Comparison of ENCODE assay signal across 8 mouse cellular contexts in genomic region chr9:53383951-53384866, GRCm38 (mm10). TPM values are rescaled to one million over a fixed set of nuclear protein-coding genes. Genes with fewer than 3 reads are reported as not detected.
A peak's percentile ranks its signal among the peaks of the same experiment; 100 is the strongest.
DNase-seq lines count a peak whose midpoint lies in the region; ATAC-seq and TF ChIP-seq lines count a peak whose summit lies in the region.

Kdelc2 (plus strand) TSS chr9:53384025.

- peak within 1 kb of the TSS; percentile 88 for H3K9ac ChIP-seq in forebrain, embryonic 11.5 days (ENCODE audit: low read length)
- peak within 1 kb of the TSS; percentile 94 for H3K9ac ChIP-seq in heart, embryonic 15.5 days
- H3K9ac ChIP-seq in liver, embryonic 13.5 days, result peak within 1 kb of the TSS; percentile 72
- peak within 1 kb of the TSS; percentile 94 for H3K9ac ChIP-seq in stomach, postnatal 0 days (ENCODE audit: low read length)

- no peaks in the 10 kb centered on the region for H3K27me3 ChIP-seq in forebrain, embryonic 11.5 days (ENCODE audit: control insufficient read depth, insufficient read depth, low read length)
- H3K27me3 ChIP-seq in heart, embryonic 15.5 days, result no peaks in the 10 kb centered on the region
- peaks cover 26% of the 10 kb centered on the region for H3K27me3 ChIP-seq in liver, embryonic 13.5 days
- H3K27me3 ChIP-seq in stomach, postnatal 0 days (ENCODE audit: control insufficient read depth, insufficient read depth, low read length), result no peaks in the 10 kb centered on the region

- peak within 1 kb of the TSS; percentile 96 for H3K4me2 ChIP-seq in forebrain, embryonic 11.5 days (ENCODE audit: low read depth, low read length, severe bottlenecking)
- peak within 1 kb of the TSS; percentile 86 for H3K4me2 ChIP-seq in heart, embryonic 15.5 days
- H3K4me2 ChIP-seq in liver, embryonic 13.5 days, result peak within 1 kb of the TSS; percentile 77
- H3K4me2 ChIP-seq in stomach, postnatal 0 days (replicated peaks; ENCODE audit: low read depth), result peak within 1 kb of the TSS; percentile 79

- WGBS in forebrain, embryonic 11.5 days, result under 1% methylated on average over 72 of the region's 75 CpGs
- WGBS in heart, embryonic 15.5 days, result under 1% methylated on average over 74 of the region's 75 CpGs
- under 1% methylated on average over 75 of the region's 75 CpGs for WGBS in liver, embryonic 13.5 days (ENCODE audit: insufficient replicate concordance)
- WGBS in stomach, postnatal 0 days, result 0% methylated on average over 63 of the region's 75 CpGs

- TF ChIP-seq EP300 in stomach, postnatal 0 days (optimal IDR thresholded peaks at IDR 0.05), result peak; percentile 90

- 0 out of 2 replicates have a peak, but pooled peaks have one; percentile 20 for TF ChIP-seq POLR2A in brain, embryonic 14.5 days (IDR thresholded peaks at IDR 0.05; ENCODE audit: borderline replicate concordance, extremely low read depth, insufficient read depth, insufficient read length, poor library complexity, severe bottlenecking)

- TF ChIP-seq CTCF in brain, embryonic 14.5 days (IDR thresholded peaks at IDR 0.05; ENCODE audit: borderline replicate concordance, extremely low read depth, insufficient read depth, insufficient read length), result no peak
- TF ChIP-seq CTCF in stomach, postnatal 0 days (IDR thresholded peaks at IDR 0.05; ENCODE audit: low read depth), result peak; percentile 67

- peak; percentile 65 for DNase-seq in CD4-positive helper T cell, adult 2 months (ENCODE audit: low read depth, low spot score)
- DNase-seq in brain, embryonic 14.5 days (ENCODE audit: low read depth), result peak; percentile 96
- DNase-seq in forebrain, embryonic 11.5 days (ENCODE audit: low spot score), result peak; percentile 87
- peak; percentile 90 for DNase-seq in kidney, postnatal 14 days
- peak; percentile 17 for DNase-seq in liver, embryonic 13.5 days
- peak; percentile 36 to 48 for DNase-seq in natural killer cell, adult 2 months (ENCODE audit: low spot score in 2 of 2)
- peak; percentile 87 for DNase-seq in stomach, postnatal 0 days (ENCODE audit: low spot score)

- H3K27ac ChIP-seq in forebrain, embryonic 11.5 days (ENCODE audit: low read depth, low read length), result peak within 1 kb of the TSS; percentile 62
- H3K27ac ChIP-seq in heart, embryonic 15.5 days, result peak within 1 kb of the TSS; percentile 98
- peak within 1 kb of the TSS; percentile 76 for H3K27ac ChIP-seq in liver, embryonic 13.5 days
- H3K27ac ChIP-seq in stomach, postnatal 0 days (replicated peaks), result peak within 1 kb of the TSS; percentile 99

- no peaks in the 10 kb centered on the region for H3K36me3 ChIP-seq in forebrain, embryonic 11.5 days (ENCODE audit: control insufficient read depth, insufficient read depth, low read length)
- no peaks in the 10 kb centered on the region for H3K36me3 ChIP-seq in heart, embryonic 15.5 days
- H3K36me3 ChIP-seq in liver, embryonic 13.5 days, result no peaks in the 10 kb centered on the region
- no peaks in the 10 kb centered on the region for H3K36me3 ChIP-seq in stomach, postnatal 0 days (ENCODE audit: control insufficient read depth, insufficient read depth, low read length)

- no peaks in the 10 kb centered on the region for H3K9me3 ChIP-seq in forebrain, embryonic 11.5 days (ENCODE audit: control insufficient read depth, low read length)
- no peaks in the 10 kb centered on the region for H3K9me3 ChIP-seq in heart, embryonic 15.5 days (replicated peaks)
- no peaks in the 10 kb centered on the region for H3K9me3 ChIP-seq in liver, embryonic 13.5 days (replicated peaks)
- H3K9me3 ChIP-seq in stomach, postnatal 0 days (ENCODE audit: control insufficient read depth, low read length), result no peaks in the 10 kb centered on the region

- ATAC-seq in forebrain, embryonic 11.5 days (replicated peaks; ENCODE audit: low FRiP score), result peak; percentile 97
- ATAC-seq in heart, embryonic 15.5 days (replicated peaks; ENCODE audit: insufficient number of reproducible peaks, insufficient read depth, low FRiP score, low read depth), result peak; percentile 94
- peak; percentile 74 for ATAC-seq in liver, embryonic 13.5 days (ENCODE audit: low read depth)
- peak; percentile 94 for ATAC-seq in stomach, postnatal 0 days (ENCODE audit: low FRiP score, low TSS enrichment)

- H3K4me1 ChIP-seq in forebrain, embryonic 11.5 days (replicated peaks; ENCODE audit: control insufficient read depth, insufficient read depth, low read length), result no peaks in the 10 kb centered on the region; the same call in 1 of the 2 replicates
- peaks cover 6% of the 10 kb centered on the region for H3K4me1 ChIP-seq in heart, embryonic 15.5 days (replicated peaks)
- H3K4me1 ChIP-seq in liver, embryonic 13.5 days (replicated peaks), result peaks cover 12% of the 10 kb centered on the region; the same call in 1 of the 2 replicates
- H3K4me1 ChIP-seq in stomach, postnatal 0 days (replicated peaks; ENCODE audit: control insufficient read depth, insufficient read depth), result no peaks in the 10 kb centered on the region

- H3K4me3 ChIP-seq in forebrain, embryonic 11.5 days (ENCODE audit: low read depth, low read length), result peak within 1 kb of the TSS; percentile 65
- peak within 1 kb of the TSS; percentile 89 for H3K4me3 ChIP-seq in heart, embryonic 15.5 days
- H3K4me3 ChIP-seq in liver, embryonic 13.5 days (replicated peaks), result peak within 1 kb of the TSS; percentile 66
- peak within 1 kb of the TSS; percentile 80 for H3K4me3 ChIP-seq in stomach, postnatal 0 days (ENCODE audit: low read depth, low read length)

RNA-seq across cellular contexts. Expression of gene Kdelc2, which starts in this region (rescaled TPM):
- 1.4 and 3.0 TPM in 2 replicates for polyA plus RNA-seq in brain, embryonic 14.5 days (2012; rRNA removed)
- polyA plus RNA-seq in forebrain, embryonic 11.5 days (2014; fragmentation: Nextera tagmentation; extraction: Ambion mirVana), result 9.1 and 9.3 TPM in 2 replicates
- 22.8 and 24.1 TPM in 2 replicates for polyA plus RNA-seq in heart, embryonic 15.5 days (2015; fragmentation: Nextera tagmentation; extraction: Ambion mirVana)
- polyA plus RNA-seq in liver, embryonic 13.5 days (2015; fragmentation: Nextera tagmentation; extraction: Ambion mirVana), result 5.3 and 6.6 TPM in 2 replicates
- polyA plus RNA-seq in stomach, postnatal 0 days (2015; fragmentation: Nextera tagmentation; extraction: Ambion mirVana), result 17.1 and 18.0 TPM in 2 replicates

Comparison
In these comparisons a context has a peak if more than half of its experiments do, and no peak if none do; other contexts are left out.
1. Peak in every context shown above with its lines: DNase-seq, ATAC-seq, H3K4me3 ChIP-seq and H3K27ac ChIP-seq.
2. DNase-seq: peak in every context shown above with its lines; median percentile 96 in brain, embryonic 14.5 days; 90 in kidney, postnatal 14 days; 87 in forebrain, embryonic 11.5 days; 87 in stomach, postnatal 0 days; 65 in CD4-positive helper T cell, adult 2 months; 42 in natural killer cell, adult 2 months; 17 in liver, embryonic 13.5 days.